ENCODE assay signal across 8 mouse cellular contexts in the genomic region with DNA sequence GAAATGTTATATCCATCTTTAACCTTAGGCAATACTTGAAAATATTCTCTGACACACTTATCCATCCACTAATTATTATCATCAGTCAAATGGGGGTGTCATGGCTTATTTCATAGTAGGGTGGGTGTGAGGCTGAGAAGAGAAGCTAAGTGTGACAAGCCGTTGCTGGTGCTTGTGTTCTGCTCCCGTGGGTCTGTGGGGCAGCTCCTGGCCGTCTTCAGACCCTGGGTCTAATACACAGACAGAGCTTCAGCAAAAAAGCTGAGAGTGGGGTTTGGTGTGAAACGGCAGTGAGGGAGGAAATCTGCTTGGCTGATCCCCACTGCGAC. TPM values are rescaled to one million over a fixed set of nuclear protein-coding genes. Genes with fewer than 3 reads are reported as not detected.
DNase-seq lines count a peak whose midpoint lies in the region; ATAC-seq lines count a peak whose summit lies in the region.

No protein-coding gene starts in this region.

- H3K4me3 ChIP-seq in heart, embryonic 16.5 days (ENCODE audit: low read length) = peak overlapping the region; percentile 46
- peak overlapping the region; percentile 55 for H3K4me3 ChIP-seq in embryonic facial prominence, embryonic 10.5 days
- H3K4me3 ChIP-seq in hindbrain, embryonic 14.5 days (replicated peaks; ENCODE audit: low read length) = peak overlapping the region; percentile 32
- peak overlapping the region; percentile 38 for H3K4me3 ChIP-seq in midbrain, embryonic 12.5 days

- no peaks in the 10 kb centered on the region for H3K9me3 ChIP-seq in heart, embryonic 16.5 days (replicated peaks; ENCODE audit: control insufficient read depth, low read length)
- H3K9me3 ChIP-seq in embryonic facial prominence, embryonic 10.5 days = no peaks in the 10 kb centered on the region
- no peaks in the 10 kb centered on the region for H3K9me3 ChIP-seq in hindbrain, embryonic 14.5 days (ENCODE audit: control insufficient read depth, low read length)
- H3K9me3 ChIP-seq in midbrain, embryonic 12.5 days = no peaks in the 10 kb centered on the region

- H3K36me3 ChIP-seq in heart, embryonic 16.5 days (ENCODE audit: control insufficient read depth, insufficient read depth) = no peaks in the 10 kb centered on the region
- H3K36me3 ChIP-seq in embryonic facial prominence, embryonic 10.5 days (replicated peaks) = no peaks in the 10 kb centered on the region
- no peaks in the 10 kb centered on the region for H3K36me3 ChIP-seq in hindbrain, embryonic 14.5 days (replicated peaks; ENCODE audit: control insufficient read depth, insufficient read depth)
- no peaks in the 10 kb centered on the region for H3K36me3 ChIP-seq in midbrain, embryonic 12.5 days

- no peak for DNase-seq in heart, postnatal 25 days (ENCODE audit: low spot score)
- no peak for DNase-seq in embryonic facial prominence, embryonic 10.5 days (ENCODE audit: low spot score)
- no peak for DNase-seq in hindbrain, embryonic 14.5 days (ENCODE audit: low spot score)
- DNase-seq in spleen, postnatal 4 days (ENCODE audit: low spot score in 2 of 2) = no peak
- no peak for DNase-seq in embryo, embryonic 11 days
- no peak for DNase-seq in right cerebral cortex, adult 18-20 months

- H3K4me1 ChIP-seq in heart, embryonic 16.5 days (ENCODE audit: control insufficient read depth, insufficient read depth, low read length) = peaks cover 23% of the 10 kb centered on the region
- H3K4me1 ChIP-seq in embryonic facial prominence, embryonic 10.5 days = peaks cover 37% of the 10 kb centered on the region
- peaks cover 15% of the 10 kb centered on the region for H3K4me1 ChIP-seq in hindbrain, embryonic 14.5 days (replicated peaks; ENCODE audit: control insufficient read depth, insufficient read depth, low read length)
- peaks cover 16% of the 10 kb centered on the region for H3K4me1 ChIP-seq in midbrain, embryonic 12.5 days

- intact Hi-C loops in heart, postnatal 25 days (cut with DNase I) = no loop called here

- peak overlapping the region; percentile 64 for H3K9ac ChIP-seq in heart, embryonic 16.5 days (ENCODE audit: low read length)
- peak overlapping the region; percentile 57 for H3K9ac ChIP-seq in hindbrain, embryonic 14.5 days
- H3K9ac ChIP-seq in midbrain, embryonic 12.5 days (replicated peaks) = peak overlapping the region; percentile 49

- H3K27ac ChIP-seq in heart, embryonic 16.5 days (ENCODE audit: low read length) = peak overlapping the region; percentile 44
- no peak overlapping the region for H3K27ac ChIP-seq in embryonic facial prominence, embryonic 10.5 days (replicated peaks)
- H3K27ac ChIP-seq in hindbrain, embryonic 14.5 days = peak overlapping the region; percentile 81
- H3K27ac ChIP-seq in midbrain, embryonic 12.5 days (replicated peaks) = no peak overlapping the region

- H3K27me3 ChIP-seq in heart, embryonic 16.5 days (ENCODE audit: control insufficient read depth, insufficient read depth, low read length) = no peaks in the 10 kb centered on the region
- H3K27me3 ChIP-seq in embryonic facial prominence, embryonic 10.5 days (replicated peaks; ENCODE audit: low read depth, poor library complexity, severe bottlenecking) = no peaks in the 10 kb centered on the region
- no peaks in the 10 kb centered on the region for H3K27me3 ChIP-seq in hindbrain, embryonic 14.5 days (ENCODE audit: control insufficient read depth, insufficient read depth, low read length)
- H3K27me3 ChIP-seq in midbrain, embryonic 12.5 days = no peaks in the 10 kb centered on the region; the same call in 1 of the 2 replicates

- 23% methylated on average over 5 of the region's 5 CpGs for WGBS in heart, embryonic 16.5 days
- 39% methylated on average over 5 of the region's 5 CpGs for WGBS in embryonic facial prominence, embryonic 10.5 days
- WGBS in hindbrain, embryonic 14.5 days = 25% methylated on average over 5 of the region's 5 CpGs
- 31% methylated on average over 5 of the region's 5 CpGs for WGBS in midbrain, embryonic 12.5 days

- H3K4me2 ChIP-seq in heart, embryonic 16.5 days (ENCODE audit: low read depth, low read length) = peak overlapping the region; percentile 63
- H3K4me2 ChIP-seq in hindbrain, embryonic 14.5 days (replicated peaks) = peak overlapping the region; percentile 56
- H3K4me2 ChIP-seq in midbrain, embryonic 12.5 days (replicated peaks) = peak overlapping the region; percentile 55

- ATAC-seq in heart, embryonic 16.5 days (replicated peaks; ENCODE audit: extremely low read depth, insufficient read depth, low FRiP score) = no peak
- ATAC-seq in hindbrain, embryonic 14.5 days (ENCODE audit: low FRiP score) = peak; percentile 21; the same call in 1 of the 2 replicates
- ATAC-seq in midbrain, embryonic 12.5 days (ENCODE audit: low FRiP score, low read depth) = 0 out of 2 replicates have a peak, but pooled peaks have one; percentile 9

RNA-seq across cellular contexts. Expression of gene Zfp706, which starts 28.4 kb away (rescaled TPM):
- 426 and 448 TPM in 2 replicates for polyA plus RNA-seq in heart, embryonic 16.5 days (2015; fragmentation: Nextera tagmentation; extraction: Ambion mirVana)
- 100 to 1,000 TPM; 201 to 234 TPM for total RNA-seq in heart, postnatal 25 days (2021)
- 494 and 511 TPM in 2 replicates for polyA plus RNA-seq in embryonic facial prominence, embryonic 10.5 days (2016; fragmentation: Nextera tagmentation; extraction: Ambion mirVana)
- polyA plus RNA-seq in hindbrain, embryonic 14.5 days (2014; fragmentation: Nextera tagmentation; extraction: Ambion mirVana) = 424 and 425 TPM in 2 replicates
- polyA plus RNA-seq in midbrain, embryonic 12.5 days (2016; fragmentation: Nextera tagmentation; extraction: Ambion mirVana) = 439 and 444 TPM in 2 replicates

Comparison
In these comparisons a context has a peak if more than half of its experiments do, and no peak if none do; other contexts are left out.
1. H3K27ac ChIP-seq: peak in heart, embryonic 16.5 days (single experiment) and hindbrain, embryonic 14.5 days (single experiment); none in embryonic facial prominence, embryonic 10.5 days (single experiment) and midbrain, embryonic 12.5 days (single experiment).
2. Peak in every context shown above with its lines, with median percentiles within 50 percentile points of each other: H3K4me2 ChIP-seq, H3K4me3 ChIP-seq and H3K9ac ChIP-seq.